Mouse (Mus musculus) embryonic fibroblast, embryonic 13.5 days (primary cell): ENCODE measurements at regions not wholly inside any gene's neighbourhood (a gene's known extent, or its start where the extent isn't known, plus 50 kb on each side); places are given as distances from the start of the nearest gene placed in this dataset.

Experiments used
- CTCF ChIP-seq: IDR thresholded peaks from 2 replicates; pipeline ENCODE4 v1.5.1; 2011; ENCODE audit warnings: mild to moderate bottlenecking, control low read depth, low read length, moderate library complexity, borderline replicate concordance; ENCODE audit not compliant: insufficient read depth
- POLR2A ChIP-seq: IDR thresholded peaks from 2 replicates; pipeline ENCODE4 v1.6.1; 2011; ENCODE audit warnings: low read depth, mild to moderate bottlenecking, control low read depth, low read length, moderate library complexity

DNA sequence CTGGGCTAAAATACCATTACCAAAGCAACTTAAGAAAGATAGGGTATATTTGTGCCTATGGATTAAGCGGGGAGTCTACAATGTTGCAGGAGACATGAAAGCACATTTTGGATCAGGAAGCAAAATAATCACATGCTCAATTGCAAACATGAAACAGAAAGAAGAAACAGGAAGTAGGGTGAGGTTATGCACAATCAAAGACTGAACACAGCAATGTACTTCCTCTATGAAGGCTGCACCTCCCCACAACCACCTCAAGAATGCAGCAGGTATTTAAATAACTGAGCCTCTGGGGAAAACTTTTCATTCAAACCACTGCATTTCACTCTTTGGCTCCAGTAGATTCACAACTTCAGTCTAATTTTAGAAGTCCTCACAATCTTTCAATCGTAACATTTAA, 83.8 kb downstream of the Pgr15l start:
- TF ChIP-seq CTCF (no peak), POLR2A (no peak)
